Comparison of ENCODE assay signal across 16 mouse cellular contexts in the genomic region with DNA sequence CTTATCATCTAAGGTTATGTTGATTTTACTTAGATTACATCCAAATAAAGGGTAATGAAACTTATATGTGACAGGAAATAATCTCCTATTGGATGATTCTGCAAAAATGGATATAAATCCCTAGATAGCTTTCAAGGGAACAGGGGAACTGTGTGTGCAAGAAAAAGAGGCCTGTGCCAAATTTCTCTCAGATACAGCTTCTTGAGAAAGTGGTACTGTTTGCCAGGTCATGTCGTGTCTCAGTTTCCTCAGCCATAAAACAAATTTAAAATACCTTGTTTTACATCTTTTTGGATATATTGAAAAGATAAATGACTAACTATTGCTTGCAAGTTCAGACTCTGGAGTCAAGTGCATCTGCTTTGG.
"Had no signal": no experiment of that assay in that cellular context is flagged by ENCODE, and none has a peak within 500 bp of the region (broad histone marks: within the 10 kb centered on the region; RNA-seq: fewer than 3 reads in every experiment).

No protein-coding gene starts in this region.

- DNase-seq: retina, postnatal 1 day; right cerebral cortex, adult 18-20 months; right cerebral cortex, postnatal 14 days; right cerebral cortex, postnatal 25 days; right cerebral cortex, postnatal 4 days; spleen, adult 18-20 months; thymus, adult 18-20 months; thymus, adult 2 months; thymus, postnatal 14 days; thymus, postnatal 25 days; thymus, postnatal 36 days; thymus, postnatal 4 days had no signal

- H3K9ac ChIP-seq: neural tube, embryonic 13.5 days; neural tube, embryonic 15.5 days; stomach, embryonic 15.5 days had no signal

- H3K4me3 ChIP-seq: neural tube, embryonic 13.5 days; neural tube, embryonic 15.5 days; stomach, embryonic 15.5 days had no signal

- H3K27ac ChIP-seq: neural tube, embryonic 13.5 days; neural tube, embryonic 15.5 days; stomach, embryonic 15.5 days; stomach, postnatal 0 days had no signal

- H3K4me1 ChIP-seq: neural tube, embryonic 13.5 days; neural tube, embryonic 15.5 days; stomach, embryonic 15.5 days had no signal

- H3K27me3 ChIP-seq: neural tube, embryonic 13.5 days; neural tube, embryonic 15.5 days; stomach, embryonic 15.5 days had no signal

- H3K4me2 ChIP-seq: neural tube, embryonic 13.5 days; neural tube, embryonic 15.5 days; stomach, embryonic 15.5 days had no signal

- H3K36me3 ChIP-seq: neural tube, embryonic 13.5 days; neural tube, embryonic 15.5 days; stomach, embryonic 15.5 days had no signal

- H3K9me3 ChIP-seq: neural tube, embryonic 13.5 days; neural tube, embryonic 15.5 days; stomach, embryonic 15.5 days had no signal
